Mouse (Mus musculus) MEL (cell line): ENCODE measurements around the gene OR5BS1P.

Experiments
- CTCF ChIP-seq, 3 experiments: IDR thresholded peaks in 2 of 3; conservative IDR thresholded peaks in 1 of 3; 2 replicates each; pipeline ENCODE4 v1.5.1; 2011 to 2012; ENCODE audit warnings: low read length in 3 of 3, low read depth in 2 of 3, mild to moderate bottlenecking in 2 of 3, improper control_type of control experiment in 1 of 3, inconsistent platforms in 1 of 3, mixed read lengths in 1 of 3, moderate library complexity in 1 of 3; ENCODE audit not compliant: control insufficient read depth in 1 of 3, insufficient read depth in 1 of 3, poor library complexity in 1 of 3, severe bottlenecking in 1 of 3
- GATA1 ChIP-seq: IDR thresholded peaks from 2 replicates; pipeline ENCODE4 v1.6.1; 2011; ENCODE audit warnings: low read depth, low read length, improper control_type of control experiment
- POLR2A ChIP-seq, 2 experiments: IDR thresholded peaks; 2 replicates each; pipeline ENCODE4 v1.6.1; 2011 to 2012; ENCODE audit warnings: low read length in 2 of 2, mild to moderate bottlenecking in 2 of 2, control low read depth in 1 of 2, improper control_type of control experiment in 1 of 2, low read depth in 1 of 2, moderate library complexity in 1 of 2; ENCODE audit not compliant: control insufficient read depth in 1 of 2, insufficient read depth in 1 of 2, poor library complexity in 1 of 2

GRCm38 (mm10) chr15:98491332-98491731 lies 21.6 kb downstream of the OR5BS1P start:
- TF ChIP-seq POLR2A (IDR thresholded peaks at IDR 0.05; ENCODE audit: control insufficient read depth in 1 of 2, insufficient read depth in 1 of 2, low read depth in 1 of 2, low read length in 2 of 2, poor library complexity in 1 of 2) (no peak), CTCF (IDR thresholded peaks at IDR 0.05 in 2 of 3, conservative IDR thresholded peaks at IDR 0.05 in 1 of 3; ENCODE audit: control insufficient read depth in 1 of 3, insufficient read depth in 1 of 3, low read depth in 2 of 3, low read length in 3 of 3, poor library complexity in 1 of 3, severe bottlenecking in 1 of 3) (no peak), GATA1 (no peak)
